Mouse (Mus musculus): ENCODE measurements around the gene Csrp3. TPM values are rescaled to one million over a fixed set of nuclear protein-coding genes. Genes with fewer than 3 reads are reported as not detected.
A peak's percentile ranks its signal among the peaks of the same experiment; 100 is the strongest.

Gene Csrp3
- 4.9 and 11.3 TPM in 2 replicates for polyA plus RNA-seq (2015; fragmentation: Nextera tagmentation; extraction: Ambion mirVana)

- whole genome bisulfite sequencing, result 65% methylated on average over 11 of the region's 11 CpGs
- no peak for ATAC-seq (replicated peaks; ENCODE audit: low FRiP score)
Observed at GRCm38 (mm10) chr7:48847820-48848650, at the start of gene Csrp3. Gene Csrp3 (minus strand): TSS chr7:48848033.

GRCm38 (mm10) chr7:48896051-48896450 is 48.2 kb upstream of the Csrp3 start:
- no peaks in the 10 kb centered on the region for H3K9me3 ChIP-seq (replicated peaks)
- 64% methylated on average over 4 of the region's 4 CpGs for WGBS
- no peak for ATAC-seq (replicated peaks; ENCODE audit: low FRiP score)

More at GRCm38 (mm10) chr7:48847820-48848650, at the start of gene Csrp3:
- H3K27ac ChIP-seq, result no peak within 1 kb of the TSS
- H3K9me3 ChIP-seq (replicated peaks), result no peaks in the 10 kb centered on the region
- H3K4me1 ChIP-seq, result peaks cover 4% of the 10 kb centered on the region; the same call in 1 of the 2 replicates
- no peak within 1 kb of the TSS for H3K4me3 ChIP-seq (replicated peaks)
- H3K4me2 ChIP-seq, result no peak within 1 kb of the TSS
- H3K27me3 ChIP-seq, result no peaks in the 10 kb centered on the region
- no peak within 1 kb of the TSS for H3K9ac ChIP-seq
- no peaks in the 10 kb centered on the region for H3K36me3 ChIP-seq

GRCm38 (mm10) chr7:48895475-48895874 is 47.6 kb upstream of the Csrp3 start:
- no peak overlapping the region for H3K4me3 ChIP-seq (replicated peaks)
- H3K36me3 ChIP-seq, result no peaks in the 10 kb centered on the region
- no peak overlapping the region for H3K27ac ChIP-seq
- H3K4me1 ChIP-seq, result peaks cover 34% of the 10 kb centered on the region
- H3K9ac ChIP-seq, result no peak overlapping the region
- 86% methylated on average over 4 of the region's 4 CpGs for WGBS
- H3K4me2 ChIP-seq, result no peak overlapping the region
- H3K27me3 ChIP-seq, result peaks cover 3% of the 10 kb centered on the region; the same call in 1 of the 2 replicates
- H3K9me3 ChIP-seq (replicated peaks), result no peaks in the 10 kb centered on the region
- no peak for ATAC-seq (replicated peaks; ENCODE audit: low FRiP score)

More at GRCm38 (mm10) chr7:48896051-48896450, 48.2 kb upstream of the Csrp3 start:
- H3K27ac ChIP-seq, result no peak overlapping the region
- peaks cover 3% of the 10 kb centered on the region; the same call in 1 of the 2 replicates for H3K27me3 ChIP-seq
- H3K36me3 ChIP-seq, result no peaks in the 10 kb centered on the region
- H3K9ac ChIP-seq, result no peak overlapping the region
- peaks cover 34% of the 10 kb centered on the region for H3K4me1 ChIP-seq
- no peak overlapping the region for H3K4me2 ChIP-seq
- no peak overlapping the region for H3K4me3 ChIP-seq (replicated peaks)

- H3K36me3 ChIP-seq, result no peaks in the 10 kb centered on the region
- H3K9ac ChIP-seq, result no peak overlapping the region
- no peak overlapping the region for H3K27ac ChIP-seq
- WGBS, result 75% methylated on average over 6 of the region's 6 CpGs
- no peak overlapping the region for H3K4me2 ChIP-seq
- ATAC-seq (replicated peaks; ENCODE audit: low FRiP score), result no peak
- H3K4me1 ChIP-seq, result peaks cover 31% of the 10 kb centered on the region
- no peaks in the 10 kb centered on the region for H3K9me3 ChIP-seq (replicated peaks)
- no peak overlapping the region for H3K4me3 ChIP-seq (replicated peaks)
- H3K27me3 ChIP-seq, result peaks cover 3% of the 10 kb centered on the region; the same call in 1 of the 2 replicates
Observed at GRCm38 (mm10) chr7:48894763-48895162, 46.9 kb upstream of the Csrp3 start.

- no peaks in the 10 kb centered on the region for H3K9me3 ChIP-seq (replicated peaks)
- H3K27me3 ChIP-seq, result peaks cover 3% of the 10 kb centered on the region; the same call in 1 of the 2 replicates
- H3K4me2 ChIP-seq, result no peak overlapping the region
- peaks cover 31% of the 10 kb centered on the region for H3K4me1 ChIP-seq
- H3K9ac ChIP-seq, result no peak overlapping the region
- no peak overlapping the region for H3K4me3 ChIP-seq (replicated peaks)
- H3K27ac ChIP-seq, result no peak overlapping the region
- under 1% methylated on average over 6 of the region's 6 CpGs for WGBS
- ATAC-seq (replicated peaks; ENCODE audit: low FRiP score), result no peak
- H3K36me3 ChIP-seq, result no peaks in the 10 kb centered on the region
Observed at GRCm38 (mm10) chr7:48894152-48894551, 46.3 kb upstream of the Csrp3 start.

GRCm38 (mm10) chr7:48893093-48893492 is 45.3 kb upstream of the Csrp3 start:
- Histone ChIP-seq H3K9me3 (replicated peaks) (no peaks in the 10 kb centered on the region), H3K4me2 (no peak overlapping the region), H3K9ac (no peak overlapping the region), H3K4me1 (peaks cover 31% of the 10 kb centered on the region), H3K36me3 (no peaks in the 10 kb centered on the region), H3K4me3 (replicated peaks) (no peak overlapping the region), H3K27ac (no peak overlapping the region), H3K27me3 (no peaks in the 10 kb centered on the region)
- WGBS, result 80% methylated on average over 7 of the region's 7 CpGs
- ATAC-seq (replicated peaks; ENCODE audit: low FRiP score), result no peak

GRCm38 (mm10) chr7:48891029-48891428 is 43.2 kb upstream of the Csrp3 start:
- 48% methylated on average over 5 of the region's 5 CpGs for WGBS
- Histone ChIP-seq H3K4me3 (replicated peaks) (no peak overlapping the region), H3K4me1 (peaks cover 28% of the 10 kb centered on the region), H3K9me3 (replicated peaks) (no peaks in the 10 kb centered on the region), H3K9ac (no peak overlapping the region), H3K4me2 (no peak overlapping the region), H3K36me3 (no peaks in the 10 kb centered on the region), H3K27me3 (no peaks in the 10 kb centered on the region), H3K27ac (no peak overlapping the region)
- ATAC-seq (replicated peaks; ENCODE audit: low FRiP score), result no peak

- 52% methylated on average over 2 of the region's 2 CpGs for WGBS
- H3K4me2 ChIP-seq, result no peak overlapping the region
- no peak overlapping the region for H3K9ac ChIP-seq
- H3K27ac ChIP-seq, result 0 out of 2 replicates have a peak overlapping the region, but pooled peaks have one; percentile 50
- H3K27me3 ChIP-seq, result no peaks in the 10 kb centered on the region
- peaks cover 32% of the 10 kb centered on the region for H3K4me1 ChIP-seq
- no peaks in the 10 kb centered on the region for H3K36me3 ChIP-seq
- no peak for ATAC-seq (replicated peaks; ENCODE audit: low FRiP score)
- no peaks in the 10 kb centered on the region for H3K9me3 ChIP-seq (replicated peaks)
- H3K4me3 ChIP-seq (replicated peaks), result no peak overlapping the region
Observed at GRCm38 (mm10) chr7:48888751-48889150, 40.9 kb upstream of the Csrp3 start.

- Histone ChIP-seq H3K9me3 (replicated peaks) (no peaks in the 10 kb centered on the region), H3K9ac (no peak overlapping the region), H3K27ac (peak overlapping the region; percentile 50; the same call in 1 of the 2 replicates), H3K27me3 (0 out of 2 replicates have a peak, but pooled peaks cover under 1% of the 10 kb centered on the region), H3K4me2 (peak overlapping the region; percentile 8; the same call in 1 of the 2 replicates), H3K4me1 (peaks cover 32% of the 10 kb centered on the region), H3K4me3 (replicated peaks) (no peak overlapping the region), H3K36me3 (no peaks in the 10 kb centered on the region)
- 19% methylated on average over 8 of the region's 8 CpGs for WGBS
- ATAC-seq (replicated peaks; ENCODE audit: low FRiP score), result peak; percentile 50; the same call in 1 of the 2 replicates
Observed at GRCm38 (mm10) chr7:48887973-48888372, 40.1 kb upstream of the Csrp3 start.

- no peak overlapping the region for H3K27ac ChIP-seq
- H3K4me1 ChIP-seq, result peaks cover 46% of the 10 kb centered on the region
- no peak overlapping the region for H3K9ac ChIP-seq
- H3K27me3 ChIP-seq, result 0 out of 2 replicates have a peak, but pooled peaks cover 3% of the 10 kb centered on the region
- no peaks in the 10 kb centered on the region for H3K9me3 ChIP-seq (replicated peaks)
- H3K4me2 ChIP-seq, result no peak overlapping the region
- no peak overlapping the region for H3K4me3 ChIP-seq (replicated peaks)
- no peak for ATAC-seq (replicated peaks; ENCODE audit: low FRiP score)
- no peaks in the 10 kb centered on the region for H3K36me3 ChIP-seq
- 70% methylated on average over 5 of the region's 5 CpGs for WGBS
Observed at GRCm38 (mm10) chr7:48884266-48884611, 36.4 kb upstream of the Csrp3 start.

GRCm38 (mm10) chr7:48883525-48884265 is 35.9 kb upstream of the Csrp3 start:
- ATAC-seq (replicated peaks; ENCODE audit: low FRiP score), result no peak
- 79% methylated on average over 4 of the region's 4 CpGs for WGBS
- no peak overlapping the region for H3K27ac ChIP-seq
- H3K4me2 ChIP-seq, result no peak overlapping the region
- no peaks in the 10 kb centered on the region for H3K36me3 ChIP-seq
- no peak overlapping the region for H3K4me3 ChIP-seq (replicated peaks)
- 0 out of 2 replicates have a peak, but pooled peaks cover 3% of the 10 kb centered on the region for H3K27me3 ChIP-seq
- peaks cover 47% of the 10 kb centered on the region for H3K4me1 ChIP-seq
- no peak overlapping the region for H3K9ac ChIP-seq
- no peaks in the 10 kb centered on the region for H3K9me3 ChIP-seq (replicated peaks)
